In genomic region chr15:80011194-80011593, GRCm38 (mm10) we compare ENCODE assay signal across 8 mouse cellular contexts. TPM values are rescaled to one million over a fixed set of nuclear protein-coding genes. Genes with fewer than 3 reads are reported as not detected.
DNase-seq lines count a peak whose midpoint lies in the region; ATAC-seq lines count a peak whose summit lies in the region.

No protein-coding gene starts in this region.

- no peaks in the 10 kb centered on the region for H3K9me3 ChIP-seq in liver, embryonic 11.5 days (ENCODE audit: control insufficient read depth, low read length)
- H3K9me3 ChIP-seq in intestine, embryonic 15.5 days = no peaks in the 10 kb centered on the region
- H3K9me3 ChIP-seq in midbrain, embryonic 16.5 days (replicated peaks; ENCODE audit: control insufficient read depth, low read length, poor library complexity, severe bottlenecking) = no peaks in the 10 kb centered on the region

- no peak overlapping the region for H3K9ac ChIP-seq in liver, embryonic 11.5 days (ENCODE audit: low read depth, low read length)
- 0 out of 2 replicates have a peak overlapping the region, but pooled peaks have one; percentile 79 for H3K9ac ChIP-seq in intestine, embryonic 15.5 days
- no peak overlapping the region for H3K9ac ChIP-seq in midbrain, embryonic 16.5 days (ENCODE audit: low read depth, low read length)

- H3K27me3 ChIP-seq in liver, embryonic 11.5 days (replicated peaks; ENCODE audit: control insufficient read depth, insufficient read depth, low read length) = peaks cover 59% of the 10 kb centered on the region
- peaks cover 49% of the 10 kb centered on the region for H3K27me3 ChIP-seq in intestine, embryonic 15.5 days (replicated peaks)
- peaks cover 22% of the 10 kb centered on the region for H3K27me3 ChIP-seq in midbrain, embryonic 16.5 days (ENCODE audit: control insufficient read depth, insufficient read depth, low read depth, low read length)

- H3K4me1 ChIP-seq in liver, embryonic 11.5 days (replicated peaks; ENCODE audit: control insufficient read depth, insufficient read depth, low read length) = peaks cover 26% of the 10 kb centered on the region
- peaks cover 46% of the 10 kb centered on the region for H3K4me1 ChIP-seq in intestine, embryonic 15.5 days (replicated peaks)
- H3K4me1 ChIP-seq in midbrain, embryonic 16.5 days (ENCODE audit: control insufficient read depth, insufficient read depth, low read length) = peaks cover 24% of the 10 kb centered on the region

- H3K27ac ChIP-seq in liver, embryonic 11.5 days (ENCODE audit: low read depth, low read length) = no peak overlapping the region
- 0 out of 2 replicates have a peak overlapping the region, but pooled peaks have one; percentile 13 for H3K27ac ChIP-seq in intestine, embryonic 15.5 days
- H3K27ac ChIP-seq in midbrain, embryonic 16.5 days (ENCODE audit: low read length) = no peak overlapping the region

- WGBS in liver, embryonic 11.5 days = 25% methylated on average over 6 of the region's 6 CpGs
- 38% methylated on average over 6 of the region's 6 CpGs for WGBS in intestine, embryonic 15.5 days
- 45% methylated on average over 6 of the region's 6 CpGs for WGBS in midbrain, embryonic 16.5 days

- no peak for ATAC-seq in liver, embryonic 11.5 days (replicated peaks; ENCODE audit: low FRiP score)
- ATAC-seq in intestine, embryonic 15.5 days = no peak
- ATAC-seq in midbrain, embryonic 16.5 days = no peak

- H3K4me2 ChIP-seq in liver, embryonic 11.5 days = peak overlapping the region; percentile 85
- H3K4me2 ChIP-seq in intestine, embryonic 15.5 days (replicated peaks) = peak overlapping the region; percentile 92
- H3K4me2 ChIP-seq in midbrain, embryonic 16.5 days (ENCODE audit: low read length) = peak overlapping the region; percentile 23; the same call in 1 of the 2 replicates

- H3K36me3 ChIP-seq in liver, embryonic 11.5 days (ENCODE audit: control insufficient read depth, insufficient read depth, low read length) = no peaks in the 10 kb centered on the region
- H3K36me3 ChIP-seq in intestine, embryonic 15.5 days = no peaks in the 10 kb centered on the region
- H3K36me3 ChIP-seq in midbrain, embryonic 16.5 days (ENCODE audit: control insufficient read depth, insufficient read depth, low read length) = no peaks in the 10 kb centered on the region

- DNase-seq in cerebellum, adult 9-10 months = peak; percentile 24
- no peak for DNase-seq in cerebellum, adult 11 months
- DNase-seq in liver, embryonic 11.5 days (ENCODE audit: low spot score) = no peak
- no peak for DNase-seq in liver
- no peak for DNase-seq in urinary bladder, adult 2 months (ENCODE audit: low spot score)
- DNase-seq in embryo, embryonic 11 days = no peak

- H3K4me3 ChIP-seq in liver, embryonic 11.5 days (ENCODE audit: low read depth, low read length) = no peak overlapping the region; the same call in 1 of the 2 replicates
- H3K4me3 ChIP-seq in intestine, embryonic 15.5 days (replicated peaks) = peak overlapping the region; percentile 68
- no peak overlapping the region for H3K4me3 ChIP-seq in midbrain, embryonic 16.5 days (ENCODE audit: low read depth, low read length)

RNA-seq across cellular contexts. Expression of gene Pdgfb, which starts 3.6 kb away (rescaled TPM):
- 2.4 and 2.7 TPM in 2 replicates for polyA plus RNA-seq in liver, embryonic 11.5 days (2014; fragmentation: Nextera tagmentation; extraction: Ambion mirVana)
- polyA plus RNA-seq in intestine, embryonic 15.5 days (2015; fragmentation: Nextera tagmentation; extraction: Ambion mirVana) = 7.2 and 8.3 TPM in 2 replicates
- 4.3 and 6.8 TPM in 2 replicates for polyA plus RNA-seq in midbrain, embryonic 16.5 days (2015; fragmentation: Nextera tagmentation; extraction: Ambion mirVana)
- 12.3 and 14.5 TPM in 2 replicates for polyA plus RNA-seq in urinary bladder, adult 2 months (2012; rRNA removed)

RNA-seq across cellular contexts. Expression of gene Cbx7, which starts 40.3 kb away (rescaled TPM):
- polyA plus RNA-seq in liver, embryonic 11.5 days (2014; fragmentation: Nextera tagmentation; extraction: Ambion mirVana) = 2.5 TPM in 2 replicates
- 3.9 and 4.6 TPM in 2 replicates for polyA plus RNA-seq in intestine, embryonic 15.5 days (2015; fragmentation: Nextera tagmentation; extraction: Ambion mirVana)
- polyA plus RNA-seq in midbrain, embryonic 16.5 days (2015; fragmentation: Nextera tagmentation; extraction: Ambion mirVana) = 4.8 and 5.0 TPM in 2 replicates
- polyA plus RNA-seq in urinary bladder, adult 2 months (2012; rRNA removed) = 57.3 and 57.6 TPM in 2 replicates

Comparison
In these comparisons a context has a peak if more than half of its experiments do, and no peak if none do; other contexts are left out.
1. H3K4me2 ChIP-seq: peak in every context shown above with its lines; median percentile 92 in intestine, embryonic 15.5 days; 85 in liver, embryonic 11.5 days; 23 in midbrain, embryonic 16.5 days.